8 mouse cellular contexts compared by ENCODE assay signal in the genomic region with DNA sequence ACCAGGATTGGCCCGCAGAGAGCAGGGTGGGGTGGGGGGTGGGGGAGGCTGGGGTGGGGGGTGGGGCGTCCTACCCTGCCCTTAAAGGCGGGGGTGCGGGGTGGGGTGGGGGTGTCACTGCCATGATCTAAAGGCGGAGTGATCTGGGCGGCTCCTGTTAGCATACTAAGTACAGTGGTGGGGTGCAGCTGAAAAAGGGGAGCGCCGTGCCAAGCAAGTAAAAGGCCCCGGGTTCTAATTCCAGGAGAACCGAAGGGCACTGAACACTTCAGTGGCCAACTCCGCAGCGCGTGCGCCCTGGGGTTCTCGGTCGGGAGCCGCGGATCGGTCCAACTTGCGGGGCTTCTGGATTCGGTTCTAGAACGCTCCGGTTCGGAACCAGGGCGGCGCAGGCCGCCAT. TPM values are rescaled to one million over a fixed set of nuclear protein-coding genes. Genes with fewer than 3 reads are reported as not detected.
DNase-seq lines count a peak whose midpoint lies in the region; ATAC-seq and TF ChIP-seq lines count a peak whose summit lies in the region.

No protein-coding gene starts in this region.

- no peak overlapping the region for H3K27ac ChIP-seq in heart, embryonic 12.5 days (ENCODE audit: poor library complexity, severe bottlenecking)
- peak overlapping the region; percentile 36; the same call in 1 of the 2 replicates for H3K27ac ChIP-seq in ES-Bruce4 (ENCODE audit: insufficient read depth, low read length)
- H3K27ac ChIP-seq in forebrain, embryonic 14.5 days (ENCODE audit: low read depth, low read length), result no peak overlapping the region
- peak overlapping the region; percentile 80 for H3K27ac ChIP-seq in liver, embryonic 16.5 days (ENCODE audit: low read length)

- no peak for TF ChIP-seq EP300 in ES-Bruce4 (IDR thresholded peaks at IDR 0.05; ENCODE audit: insufficient read depth, low read depth, low read length)

- no peak for TF ChIP-seq POLR2A in ES-Bruce4 (IDR thresholded peaks at IDR 0.05; ENCODE audit: insufficient read depth, low read length)

- peak overlapping the region; percentile 62 for H3K4me3 ChIP-seq in heart, embryonic 12.5 days
- peak overlapping the region; percentile 53 for H3K4me3 ChIP-seq in ES-Bruce4 (ENCODE audit: low read depth, low read length)
- H3K4me3 ChIP-seq in forebrain, embryonic 14.5 days (ENCODE audit: low read depth, low read length), result peak overlapping the region; percentile 47
- peak overlapping the region; percentile 74 for H3K4me3 ChIP-seq in liver, embryonic 16.5 days (ENCODE audit: low read depth, low read length)

- WGBS in heart, embryonic 12.5 days, result 0% methylated on average over 26 of the region's 27 CpGs
- under 1% methylated on average over 26 of the region's 27 CpGs for WGBS in forebrain, embryonic 14.5 days
- under 1% methylated on average over 24 of the region's 27 CpGs for WGBS in liver, embryonic 16.5 days (ENCODE audit: insufficient replicate concordance)

- no peaks in the 10 kb centered on the region; the same call in 1 of the 2 replicates for H3K9me3 ChIP-seq in heart, embryonic 12.5 days (replicated peaks)
- H3K9me3 ChIP-seq in ES-Bruce4 (replicated peaks; ENCODE audit: control insufficient read depth, insufficient read depth, low read length, poor library complexity, severe bottlenecking), result peaks cover 6% of the 10 kb centered on the region
- H3K9me3 ChIP-seq in forebrain, embryonic 14.5 days (replicated peaks; ENCODE audit: control insufficient read depth, low read length), result no peaks in the 10 kb centered on the region
- H3K9me3 ChIP-seq in liver, embryonic 16.5 days (replicated peaks; ENCODE audit: control insufficient read depth, low read length), result no peaks in the 10 kb centered on the region; the same call in 1 of the 2 replicates

- peak; percentile 33 for ATAC-seq in heart, embryonic 12.5 days (ENCODE audit: insufficient number of reproducible peaks, low FRiP score)
- ATAC-seq in forebrain, embryonic 14.5 days, result peak; percentile 40; the same call in 1 of the 2 replicates
- ATAC-seq in liver, embryonic 16.5 days (ENCODE audit: low read depth), result peak; percentile 68

- no peak for TF ChIP-seq CTCF in ES-Bruce4 (IDR thresholded peaks at IDR 0.05; ENCODE audit: low read depth, low read length)

- H3K4me2 ChIP-seq in heart, embryonic 12.5 days, result peak overlapping the region; percentile 89
- H3K4me2 ChIP-seq in forebrain, embryonic 14.5 days (ENCODE audit: low read length), result peak overlapping the region; percentile 93
- H3K4me2 ChIP-seq in liver, embryonic 16.5 days (ENCODE audit: low read depth, low read length), result peak overlapping the region; percentile 100

- H3K27me3 ChIP-seq in heart, embryonic 12.5 days (replicated peaks), result no peaks in the 10 kb centered on the region; the same call in 1 of the 2 replicates
- no peaks in the 10 kb centered on the region for H3K27me3 ChIP-seq in ES-Bruce4 (ENCODE audit: control insufficient read depth, insufficient read depth, low read length, poor library complexity, severe bottlenecking)
- no peaks in the 10 kb centered on the region for H3K27me3 ChIP-seq in forebrain, embryonic 14.5 days (replicated peaks; ENCODE audit: control insufficient read depth, insufficient read depth, low read length)
- no peaks in the 10 kb centered on the region for H3K27me3 ChIP-seq in liver, embryonic 16.5 days (ENCODE audit: control insufficient read depth, insufficient read depth, low read depth, low read length)

- peak overlapping the region; percentile 80 for H3K9ac ChIP-seq in heart, embryonic 12.5 days
- H3K9ac ChIP-seq in ES-Bruce4 (ENCODE audit: low read depth, poor library complexity, severe bottlenecking), result peak overlapping the region; percentile 89
- H3K9ac ChIP-seq in forebrain, embryonic 14.5 days (ENCODE audit: low read length), result peak overlapping the region; percentile 67
- H3K9ac ChIP-seq in liver, embryonic 16.5 days (ENCODE audit: low read depth, low read length), result peak overlapping the region; percentile 82

- H3K4me1 ChIP-seq in heart, embryonic 12.5 days (replicated peaks), result no peaks in the 10 kb centered on the region; the same call in 1 of the 2 replicates
- no peaks in the 10 kb centered on the region for H3K4me1 ChIP-seq in ES-Bruce4 (ENCODE audit: control insufficient read depth, insufficient read depth, low read length)
- no peaks in the 10 kb centered on the region for H3K4me1 ChIP-seq in forebrain, embryonic 14.5 days (ENCODE audit: control insufficient read depth, insufficient read depth, low read length)
- H3K4me1 ChIP-seq in liver, embryonic 16.5 days (ENCODE audit: control insufficient read depth, low read depth, low read length), result peaks cover 7% of the 10 kb centered on the region

- no peaks in the 10 kb centered on the region; the same call in 1 of the 2 replicates for H3K36me3 ChIP-seq in heart, embryonic 12.5 days
- no peaks in the 10 kb centered on the region for H3K36me3 ChIP-seq in ES-Bruce4 (ENCODE audit: control insufficient read depth, insufficient read depth, low read length, poor library complexity, severe bottlenecking)
- H3K36me3 ChIP-seq in forebrain, embryonic 14.5 days (ENCODE audit: control insufficient read depth, insufficient read depth, low read length), result peaks cover 16% of the 10 kb centered on the region
- no peaks in the 10 kb centered on the region for H3K36me3 ChIP-seq in liver, embryonic 16.5 days (ENCODE audit: control insufficient read depth, insufficient read depth)

- no peak for DNase-seq in heart, adult 9 months (ENCODE audit: low spot score in 2 of 2)
- no peak for DNase-seq in forebrain, embryonic 14.5 days (ENCODE audit: low spot score)
- DNase-seq in urinary bladder, postnatal 4 days (ENCODE audit: low spot score in 2 of 2), result no peak
- DNase-seq in ovary, postnatal 14 days (ENCODE audit: low spot score), result no peak
- DNase-seq in spleen, adult 12 weeks (ENCODE audit: low spot score), result no peak

RNA-seq across cellular contexts. Expression of a gene that starts 0.4 kb away (rescaled TPM):
- polyA plus RNA-seq in heart, embryonic 12.5 days (2016; fragmentation: Nextera tagmentation; extraction: Ambion mirVana), result 11.4 and 11.9 TPM in 2 replicates
- 43.8 and 50.7 TPM in 2 replicates for polyA plus RNA-seq in ES-Bruce4 (2011; ENCODE audit: insufficient read depth, insufficient read length, low read depth, missing spikeins)
- 2.8 and 3.6 TPM in 2 replicates for polyA plus RNA-seq in forebrain, embryonic 14.5 days (2014; fragmentation: Nextera tagmentation; extraction: Ambion mirVana)
- polyA plus RNA-seq in liver, embryonic 16.5 days (2015; fragmentation: Nextera tagmentation; extraction: Ambion mirVana), result 4.9 and 5.7 TPM in 2 replicates

RNA-seq across cellular contexts. Expression of a gene that starts 18.8 kb away (rescaled TPM):
- 0.18 TPM in 1 of 2 replicates, not detected in the other for polyA plus RNA-seq in heart, embryonic 12.5 days (2016; fragmentation: Nextera tagmentation; extraction: Ambion mirVana)
- 0.93 TPM in 1 of 2 replicates, not detected in the other for polyA plus RNA-seq in ES-Bruce4 (2011; ENCODE audit: insufficient read depth, insufficient read length, low read depth, missing spikeins)
- 0.87 and 0.97 TPM in 2 replicates for polyA plus RNA-seq in forebrain, embryonic 14.5 days (2014; fragmentation: Nextera tagmentation; extraction: Ambion mirVana)
- polyA plus RNA-seq in liver, embryonic 16.5 days (2015; fragmentation: Nextera tagmentation; extraction: Ambion mirVana), result 0.27 and 0.37 TPM in 2 replicates

Comparison
In these comparisons a context has a peak if more than half of its experiments do, and no peak if none do; other contexts are left out.
1. H3K27ac ChIP-seq: peak in ES-Bruce4 (single experiment) and liver, embryonic 16.5 days (single experiment); none in heart, embryonic 12.5 days (single experiment) and forebrain, embryonic 14.5 days (single experiment).
2. Peak in every context shown above with its lines, with median percentiles within 50 percentile points of each other: ATAC-seq, H3K4me2 ChIP-seq, H3K4me3 ChIP-seq and H3K9ac ChIP-seq.